Comparison of ENCODE assay signal across 24 mouse cellular contexts in the genomic region with DNA sequence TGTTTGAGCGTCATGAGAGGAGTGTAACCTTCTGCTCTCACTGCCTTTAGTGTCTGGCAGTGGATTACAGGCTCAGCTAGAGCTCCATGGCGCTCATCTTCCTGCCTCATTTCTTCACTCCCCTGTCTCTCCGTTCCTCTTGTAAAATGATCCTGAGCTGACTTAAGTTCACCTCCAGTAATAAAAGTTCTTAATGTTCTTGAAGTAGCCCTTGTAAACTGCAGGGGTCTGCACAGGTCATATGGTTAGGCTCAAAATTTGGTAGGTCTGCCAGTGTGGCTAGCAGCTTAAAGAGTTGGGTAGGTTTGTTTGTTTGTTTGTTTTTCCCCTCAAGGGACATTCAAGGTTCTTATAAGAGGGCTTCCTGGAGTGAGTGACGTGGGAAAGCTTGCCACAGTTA. TPM values are rescaled to one million over a fixed set of nuclear protein-coding genes. Genes with fewer than 3 reads are reported as not detected.
DNase-seq lines count a peak whose midpoint lies in the region; ATAC-seq lines count a peak whose summit lies in the region.
"Had no signal": no experiment of that assay in that cellular context is flagged by ENCODE, and none has a peak within 500 bp of the region (broad histone marks: within the 10 kb centered on the region; RNA-seq: fewer than 3 reads in every experiment).

No protein-coding gene starts in this region.

- peaks cover 86% of the 10 kb centered on the region for H3K4me1 ChIP-seq in heart, embryonic 12.5 days (replicated peaks)
- H3K4me1 ChIP-seq in kidney, embryonic 16.5 days (ENCODE audit: insufficient read depth, low read length), result peaks cover 47% of the 10 kb centered on the region
- peaks cover 88% of the 10 kb centered on the region for H3K4me1 ChIP-seq in midbrain, embryonic 13.5 days (replicated peaks)
- peaks cover 60% of the 10 kb centered on the region for H3K4me1 ChIP-seq in midbrain, embryonic 14.5 days (ENCODE audit: control insufficient read depth, insufficient read depth, low read length)

- H3K9me3 ChIP-seq in heart, embryonic 12.5 days (replicated peaks), result no peaks in the 10 kb centered on the region
- H3K9me3 ChIP-seq in kidney, embryonic 16.5 days (ENCODE audit: low read length), result no peaks in the 10 kb centered on the region
- no peaks in the 10 kb centered on the region for H3K9me3 ChIP-seq in midbrain, embryonic 13.5 days
- no peaks in the 10 kb centered on the region for H3K9me3 ChIP-seq in midbrain, embryonic 14.5 days (ENCODE audit: control insufficient read depth, low read length)
- H3K9me3 ChIP-seq: hindbrain, embryonic 10.5 days; liver, embryonic 15.5 days; midbrain, embryonic 15.5 days; neural tube, embryonic 12.5 days had no signal

- H3K36me3 ChIP-seq in heart, embryonic 12.5 days, result no peaks in the 10 kb centered on the region
- no peaks in the 10 kb centered on the region for H3K36me3 ChIP-seq in kidney, embryonic 16.5 days (ENCODE audit: insufficient read depth, low read length)
- peaks cover 4% of the 10 kb centered on the region; the same call in 1 of the 2 replicates for H3K36me3 ChIP-seq in midbrain, embryonic 13.5 days
- H3K36me3 ChIP-seq in midbrain, embryonic 14.5 days (ENCODE audit: control insufficient read depth, insufficient read depth, low read length), result no peaks in the 10 kb centered on the region
- H3K36me3 ChIP-seq: midbrain, embryonic 15.5 days; neural tube, embryonic 12.5 days had no signal

- 62% methylated on average over 4 of the region's 4 CpGs for WGBS in heart, embryonic 12.5 days
- WGBS in kidney, embryonic 16.5 days, result 25% methylated on average over 4 of the region's 4 CpGs
- 55% methylated on average over 4 of the region's 4 CpGs for WGBS in midbrain, embryonic 13.5 days
- WGBS in midbrain, embryonic 14.5 days, result 68% methylated on average over 4 of the region's 4 CpGs

- 0 out of 2 replicates have a peak overlapping the region, but pooled peaks have one; percentile 30 for H3K4me2 ChIP-seq in heart, embryonic 12.5 days
- no peak overlapping the region for H3K4me2 ChIP-seq in kidney, embryonic 16.5 days (replicated peaks; ENCODE audit: low read depth, low read length)
- no peak overlapping the region for H3K4me2 ChIP-seq in midbrain, embryonic 13.5 days (replicated peaks)
- H3K4me2 ChIP-seq in midbrain, embryonic 14.5 days (ENCODE audit: low read length), result no peak overlapping the region
- H3K4me2 ChIP-seq: liver, embryonic 15.5 days; midbrain, embryonic 15.5 days; neural tube, embryonic 12.5 days had no signal

- H3K9ac ChIP-seq in heart, embryonic 12.5 days, result no peak overlapping the region
- H3K9ac ChIP-seq in kidney, embryonic 16.5 days (replicated peaks; ENCODE audit: low read length), result no peak overlapping the region; the same call in 1 of the 2 replicates
- peak overlapping the region; percentile 5 for H3K9ac ChIP-seq in midbrain, embryonic 13.5 days (replicated peaks)
- no peak overlapping the region for H3K9ac ChIP-seq in midbrain, embryonic 14.5 days (replicated peaks; ENCODE audit: low read length)
- H3K9ac ChIP-seq: forebrain, postnatal 0 days; liver, embryonic 15.5 days; midbrain, embryonic 15.5 days had no signal

- H3K4me3 ChIP-seq in heart, embryonic 12.5 days, result no peak overlapping the region
- H3K4me3 ChIP-seq in kidney, embryonic 16.5 days (ENCODE audit: low read length), result no peak overlapping the region
- H3K4me3 ChIP-seq in midbrain, embryonic 13.5 days (replicated peaks), result no peak overlapping the region
- H3K4me3 ChIP-seq in midbrain, embryonic 14.5 days (replicated peaks; ENCODE audit: low read depth, low read length), result no peak overlapping the region
- H3K4me3 ChIP-seq: hindbrain, embryonic 10.5 days; liver, embryonic 15.5 days; midbrain, embryonic 15.5 days; neural tube, embryonic 12.5 days had no signal

- DNase-seq in heart, adult 18-20 months, result no peak
- DNase-seq in kidney, adult 18-20 months, result no peak
- no peak for DNase-seq in midbrain, embryonic 14.5 days
- DNase-seq in ovary, adult 18-20 months (ENCODE audit: low spot score), result no peak
- DNase-seq: adrenal gland, adult 8-10 months; cerebellum, adult 18-20 months; cerebellum, postnatal 14 days; forebrain, postnatal 0 days; kidney, postnatal 36 days; layer of hippocampus, postnatal 36 days; liver; retina, postnatal 1 day; right cerebral cortex, postnatal 25 days; spleen, adult 18-20 months; thymus, postnatal 14 days had no signal

- no peak for ATAC-seq in heart, embryonic 12.5 days (ENCODE audit: insufficient number of reproducible peaks, low FRiP score)
- no peak for ATAC-seq in kidney, embryonic 16.5 days (ENCODE audit: low FRiP score, low TSS enrichment)
- ATAC-seq in midbrain, embryonic 13.5 days, result no peak
- no peak for ATAC-seq in midbrain, embryonic 14.5 days (ENCODE audit: low FRiP score, low TSS enrichment)
- ATAC-seq: forebrain, postnatal 0 days; hindbrain, embryonic 16.5 days; intestine, embryonic 16.5 days; midbrain, embryonic 15.5 days had no signal

- H3K27me3 ChIP-seq in heart, embryonic 12.5 days (replicated peaks), result no peaks in the 10 kb centered on the region
- no peaks in the 10 kb centered on the region for H3K27me3 ChIP-seq in kidney, embryonic 16.5 days (ENCODE audit: insufficient read depth, low read length)
- no peaks in the 10 kb centered on the region for H3K27me3 ChIP-seq in midbrain, embryonic 13.5 days
- no peaks in the 10 kb centered on the region for H3K27me3 ChIP-seq in midbrain, embryonic 14.5 days (ENCODE audit: control insufficient read depth, insufficient read depth, low read length)
- H3K27me3 ChIP-seq: liver, embryonic 15.5 days; midbrain, embryonic 15.5 days; neural tube, embryonic 12.5 days had no signal

- peak overlapping the region; percentile 76 for H3K27ac ChIP-seq in heart, embryonic 12.5 days (ENCODE audit: poor library complexity, severe bottlenecking)
- H3K27ac ChIP-seq in kidney, embryonic 16.5 days (ENCODE audit: low read length), result peak overlapping the region; percentile 36; the same call in 1 of the 2 replicates
- no peak overlapping the region for H3K27ac ChIP-seq in midbrain, embryonic 13.5 days
- no peak overlapping the region for H3K27ac ChIP-seq in midbrain, embryonic 14.5 days (replicated peaks; ENCODE audit: low read depth, low read length)
- H3K27ac ChIP-seq: hindbrain, embryonic 10.5 days; liver, embryonic 15.5 days; midbrain, embryonic 15.5 days; neural tube, embryonic 12.5 days had no signal

RNA-seq across cellular contexts. Expression of a gene that starts 7.3 kb away (rescaled TPM):
- polyA plus RNA-seq in heart, embryonic 12.5 days (2016; fragmentation: Nextera tagmentation; extraction: Ambion mirVana), result 59.5 and 63.3 TPM in 2 replicates
- total RNA-seq in heart, adult 18-20 months (2021), result 10 to 100 TPM; 16.4 to 19.8 TPM
- 56.7 and 60.0 TPM in 2 replicates for polyA plus RNA-seq in kidney, embryonic 16.5 days (2015; fragmentation: Nextera tagmentation; extraction: Ambion mirVana)
- polyA plus RNA-seq in midbrain, embryonic 13.5 days (2015; fragmentation: Nextera tagmentation; extraction: Ambion mirVana), result 102 and 105 TPM in 2 replicates
- 53.1 and 81.9 TPM in 2 replicates for polyA plus RNA-seq in midbrain, embryonic 14.5 days (2014; fragmentation: Nextera tagmentation; extraction: Ambion mirVana)

Comparison
In these comparisons a context has a peak if more than half of its experiments do, and no peak if none do; other contexts are left out.
1. H3K27ac ChIP-seq: peak in heart, embryonic 12.5 days (single experiment) and kidney, embryonic 16.5 days (single experiment); none in midbrain, embryonic 13.5 days (single experiment) and midbrain, embryonic 14.5 days (single experiment).